Mouse (Mus musculus) cortical plate, adult 2 months (tissue): Measurements from ENCODE around the gene Gdf7.

Source experiments
- CTCF ChIP-seq: fragments of 200-500 bp; IDR thresholded peaks from 2 replicates; pipeline ENCODE4 v1.5.1; 2011; ENCODE audit warnings: mild to moderate bottlenecking, control low read depth, low read length; ENCODE audit not compliant: insufficient read depth; ENCODE audit errors: extremely low read depth
- POLR2A ChIP-seq: fragments of 200-500 bp; IDR thresholded peaks from 2 replicates; pipeline ENCODE4 v1.6.1; 2011; ENCODE audit warnings: mild to moderate bottlenecking, low read length, control low read depth; ENCODE audit not compliant: insufficient read depth; ENCODE audit errors: extremely low read depth

DNA sequence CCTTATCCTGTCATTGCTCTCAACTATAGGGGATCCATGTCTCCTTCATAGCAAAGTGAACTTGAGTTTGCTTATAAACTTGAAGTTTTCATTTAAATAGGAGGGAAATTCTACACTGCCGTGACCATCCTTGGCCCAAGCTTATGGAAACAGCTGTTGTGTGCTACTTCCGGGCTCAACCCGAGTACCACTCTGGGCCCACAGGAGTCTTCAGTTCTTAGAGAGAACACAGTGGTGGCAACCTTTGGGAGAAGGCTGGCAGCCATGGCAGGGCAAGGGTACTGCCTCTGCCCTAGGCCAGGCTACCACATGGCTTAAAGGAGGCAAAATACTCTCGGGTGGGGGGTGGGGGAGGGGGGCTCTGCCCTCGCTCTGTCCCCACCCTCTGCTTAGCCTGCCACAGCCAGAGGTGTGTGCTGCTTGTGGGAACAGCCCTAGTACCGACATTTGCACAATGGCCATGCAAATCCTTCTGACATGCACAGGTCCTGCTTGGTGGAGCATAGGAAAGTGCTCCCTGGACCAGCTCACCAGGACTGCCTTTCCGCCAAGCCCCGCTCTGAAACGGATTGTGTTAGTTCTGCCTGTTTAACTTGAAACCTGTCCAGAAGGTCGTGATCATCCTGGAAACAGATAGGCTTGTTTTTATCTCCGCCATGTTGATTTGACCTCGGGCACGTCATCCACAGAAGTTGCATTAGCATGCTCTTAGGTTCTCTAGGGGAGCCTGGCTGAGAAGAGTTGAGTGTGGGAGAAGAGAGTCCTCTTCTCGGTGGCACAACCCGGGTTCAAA lies 20.3 kb downstream of the Gdf7 start:
- TF ChIP-seq CTCF (no peak), POLR2A (no peak)
